Mouse (Mus musculus): ENCODE measurements at regions not wholly inside any gene's neighbourhood (a gene's known extent, or its start where the extent isn't known, plus 50 kb on each side); places are given as distances from the start of the nearest gene placed in this dataset.

DNA sequence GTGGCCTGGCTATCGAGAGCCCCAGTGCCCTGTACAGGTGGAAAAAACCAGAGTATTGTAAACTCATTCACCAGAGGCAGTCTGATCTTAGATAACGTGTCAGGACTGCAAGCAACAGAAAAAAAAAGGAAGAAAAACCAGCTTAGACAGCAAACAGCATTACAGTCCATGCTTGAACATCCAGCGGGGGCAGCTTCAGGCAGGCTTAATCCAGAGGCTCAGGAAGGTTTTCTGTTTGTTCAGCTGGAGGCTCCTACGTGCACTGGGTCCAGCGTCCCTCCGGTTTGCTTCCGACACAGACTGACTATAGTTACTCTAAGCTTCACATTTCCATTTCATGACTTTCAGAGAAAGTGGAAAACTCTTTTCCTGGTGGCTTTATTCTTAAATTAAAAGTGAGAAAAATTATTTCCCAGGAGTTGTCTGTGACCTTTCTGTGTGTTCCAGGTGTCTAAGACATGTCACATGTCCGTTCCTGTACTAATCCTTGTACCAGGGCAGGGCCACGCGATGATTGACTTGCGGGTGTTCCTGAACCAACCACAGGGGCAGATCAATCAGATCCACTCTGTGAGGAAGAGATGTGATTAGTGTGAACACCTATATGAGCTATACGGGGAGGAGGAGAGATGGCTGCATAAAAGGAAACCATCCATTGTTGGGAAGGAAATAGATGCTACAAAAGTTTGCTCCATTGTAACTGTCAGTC lies 144.4 kb upstream of the Fam241a start:
- ATAC-seq (ENCODE audit: insufficient number of reproducible peaks, low FRiP score) = no peak
- H3K9ac ChIP-seq = no peak overlapping the region
- peaks cover 3% of the 10 kb centered on the region; the same call in 1 of the 2 replicates for H3K4me1 ChIP-seq (replicated peaks)
- H3K27me3 ChIP-seq (replicated peaks) = no peaks in the 10 kb centered on the region
- no peak overlapping the region for H3K4me2 ChIP-seq
- no peak overlapping the region for H3K27ac ChIP-seq (ENCODE audit: poor library complexity, severe bottlenecking)
- no peak overlapping the region for H3K4me3 ChIP-seq
- no peaks in the 10 kb centered on the region for H3K36me3 ChIP-seq
- no peaks in the 10 kb centered on the region for H3K9me3 ChIP-seq (replicated peaks)
- WGBS = 52% methylated on average over 12 of the region's 12 CpGs

DNA sequence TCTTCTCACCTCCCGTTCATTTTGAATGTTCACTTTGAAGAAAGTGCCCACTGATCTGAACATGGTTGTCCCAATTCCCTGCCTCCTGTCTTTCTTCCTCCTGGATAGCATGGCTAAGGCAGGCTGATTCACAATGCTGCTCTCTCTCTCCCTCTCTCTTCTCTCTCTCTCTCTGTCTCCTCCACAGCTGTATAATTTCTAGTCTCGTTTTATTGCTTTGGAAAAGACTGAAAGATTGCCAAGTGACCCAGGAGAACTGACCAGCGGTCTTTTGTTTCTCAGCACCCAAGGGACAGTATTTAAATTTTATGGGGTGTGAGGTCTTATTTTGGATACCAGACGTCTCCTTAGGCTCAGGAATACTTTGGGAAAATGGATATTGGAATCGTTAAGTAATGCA lies 143.1 kb upstream of the Fam241a start:
- ATAC-seq (ENCODE audit: insufficient number of reproducible peaks, low FRiP score) = no peak
- H3K36me3 ChIP-seq = no peaks in the 10 kb centered on the region
- H3K9ac ChIP-seq = no peak overlapping the region
- no peaks in the 10 kb centered on the region for H3K9me3 ChIP-seq (replicated peaks)
- H3K4me1 ChIP-seq (replicated peaks) = peaks cover 3% of the 10 kb centered on the region; the same call in 1 of the 2 replicates
- 59% methylated on average over 5 of the region's 5 CpGs for WGBS
- H3K4me2 ChIP-seq = no peak overlapping the region
- H3K27ac ChIP-seq (ENCODE audit: poor library complexity, severe bottlenecking) = no peak overlapping the region
- no peaks in the 10 kb centered on the region for H3K27me3 ChIP-seq (replicated peaks)
- H3K4me3 ChIP-seq = no peak overlapping the region

DNA sequence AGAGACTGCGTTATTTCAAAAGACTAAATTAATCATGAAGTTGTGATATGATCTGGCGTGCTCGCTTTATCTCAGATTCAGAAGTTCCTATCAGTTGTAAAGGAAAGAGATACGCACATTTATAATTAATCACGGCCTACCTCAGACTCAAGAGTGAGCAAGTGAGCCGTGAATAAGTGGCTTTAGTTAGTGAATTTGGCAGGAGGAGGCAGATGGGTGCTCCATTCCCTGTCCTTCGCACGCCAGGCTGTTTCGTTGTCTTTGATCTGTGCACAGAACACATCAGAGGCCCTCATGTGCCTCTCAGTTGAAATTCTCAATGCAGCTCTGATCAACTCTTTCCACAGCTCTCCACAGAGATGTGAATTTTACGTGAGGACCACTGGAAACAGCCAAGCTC lies 140.4 kb upstream of the Fam241a start:
- Histone ChIP-seq H3K9ac (no peak overlapping the region), H3K27ac (ENCODE audit: poor library complexity, severe bottlenecking) (no peak overlapping the region), H3K9me3 (replicated peaks) (no peaks in the 10 kb centered on the region), H3K4me2 (no peak overlapping the region), H3K36me3 (no peaks in the 10 kb centered on the region), H3K4me1 (replicated peaks) (peaks cover 3% of the 10 kb centered on the region; the same call in 1 of the 2 replicates), H3K27me3 (replicated peaks) (no peaks in the 10 kb centered on the region), H3K4me3 (no peak overlapping the region)
- WGBS = 84% methylated on average over 10 of the region's 10 CpGs
- ATAC-seq (ENCODE audit: insufficient number of reproducible peaks, low FRiP score) = no peak

DNA sequence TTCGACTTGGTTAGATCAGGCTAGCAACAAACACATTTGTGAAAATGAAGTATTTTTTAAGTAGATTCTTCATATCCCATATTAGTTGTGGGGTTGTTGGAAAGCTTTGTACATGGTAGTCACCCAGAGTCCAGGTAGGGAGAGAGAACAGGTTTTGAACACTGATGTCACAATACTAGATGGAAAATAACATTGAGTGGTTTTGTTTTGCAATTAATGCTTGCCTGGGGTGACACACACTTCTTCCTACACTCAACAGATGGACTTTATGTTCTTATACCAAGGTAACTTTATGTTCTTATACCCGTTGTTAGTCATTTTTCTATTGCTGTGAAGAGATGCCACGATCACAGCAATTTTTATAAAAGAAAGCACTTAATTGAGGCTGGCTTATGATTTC lies 134.2 kb upstream of the Fam241a start:
- Histone ChIP-seq H3K27ac (ENCODE audit: poor library complexity, severe bottlenecking) (no peak overlapping the region), H3K4me1 (replicated peaks) (peaks cover 9% of the 10 kb centered on the region; the same call in 1 of the 2 replicates), H3K27me3 (replicated peaks) (no peaks in the 10 kb centered on the region), H3K4me3 (no peak overlapping the region), H3K4me2 (no peak overlapping the region), H3K36me3 (no peaks in the 10 kb centered on the region), H3K9ac (no peak overlapping the region), H3K9me3 (replicated peaks) (no peaks in the 10 kb centered on the region)
- no peak for ATAC-seq (ENCODE audit: insufficient number of reproducible peaks, low FRiP score)
- WGBS = 80% methylated on average over 3 of the region's 3 CpGs

DNA sequence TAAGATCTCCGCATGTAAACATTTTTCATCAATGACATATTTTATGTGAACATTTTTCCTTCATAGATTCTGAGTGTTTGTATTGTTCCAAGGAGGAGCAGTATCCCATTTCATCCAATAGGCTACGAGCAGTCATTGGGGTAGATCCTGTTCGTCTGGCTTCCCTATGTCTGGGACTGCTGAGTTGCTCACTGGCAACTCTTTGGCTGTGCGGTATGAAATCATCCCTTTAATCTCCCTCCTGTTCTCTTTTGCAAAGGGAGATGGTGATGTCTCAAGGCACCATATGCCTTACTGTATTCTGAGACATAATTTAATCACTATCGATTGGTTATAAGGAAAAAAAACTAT lies 133.4 kb upstream of the Fam241a start:
- WGBS = 86% methylated on average over 5 of the region's 5 CpGs
- no peak overlapping the region for H3K27ac ChIP-seq (ENCODE audit: poor library complexity, severe bottlenecking)
- H3K4me1 ChIP-seq (replicated peaks) = peaks cover 12% of the 10 kb centered on the region; the same call in 1 of the 2 replicates
- no peaks in the 10 kb centered on the region for H3K36me3 ChIP-seq
- H3K9me3 ChIP-seq (replicated peaks) = no peaks in the 10 kb centered on the region
- no peak overlapping the region for H3K4me3 ChIP-seq
- H3K27me3 ChIP-seq (replicated peaks) = no peaks in the 10 kb centered on the region
- no peak for ATAC-seq (ENCODE audit: insufficient number of reproducible peaks, low FRiP score)
- no peak overlapping the region for H3K9ac ChIP-seq
- no peak overlapping the region for H3K4me2 ChIP-seq

DNA sequence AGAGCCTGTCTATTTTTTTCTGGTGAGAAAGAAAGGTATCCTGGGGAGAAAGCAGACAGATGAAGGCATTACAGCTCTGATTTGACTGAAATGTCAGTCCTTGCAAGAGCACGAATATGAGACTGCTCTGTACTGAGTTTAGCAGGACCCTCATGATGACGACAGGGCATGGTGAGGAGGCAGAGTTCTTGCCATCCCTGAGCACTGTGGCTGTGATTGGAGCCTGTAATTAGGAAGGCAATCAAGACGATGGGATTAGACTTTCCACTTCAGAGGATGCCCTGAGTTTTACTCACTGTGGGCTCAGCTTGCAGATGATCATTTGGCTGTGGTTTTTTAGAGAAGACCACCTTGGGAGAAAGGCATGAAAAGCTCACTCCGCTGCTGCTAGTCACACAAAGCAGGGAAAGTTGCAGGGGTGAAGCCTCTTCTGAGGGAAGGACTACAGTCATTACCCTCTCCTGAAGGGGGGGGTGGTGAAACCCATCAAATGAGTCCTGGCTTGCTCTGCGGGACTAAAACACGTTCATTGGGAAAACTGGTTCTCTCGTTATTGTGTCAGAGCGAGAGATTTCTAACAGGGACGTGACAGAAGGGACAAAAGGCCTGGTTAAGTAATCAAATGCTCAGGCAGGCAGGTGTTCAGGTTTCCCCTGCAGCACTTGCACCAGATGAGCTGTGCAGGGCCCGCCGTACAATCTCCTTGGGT lies 132.9 kb upstream of the Fam241a start:
- H3K36me3 ChIP-seq = no peaks in the 10 kb centered on the region
- no peak overlapping the region for H3K27ac ChIP-seq (ENCODE audit: poor library complexity, severe bottlenecking)
- H3K4me1 ChIP-seq (replicated peaks) = peaks cover 15% of the 10 kb centered on the region; the same call in 1 of the 2 replicates
- H3K4me3 ChIP-seq = no peak overlapping the region
- 70% methylated on average over 11 of the region's 11 CpGs for WGBS
- H3K4me2 ChIP-seq = no peak overlapping the region
- no peaks in the 10 kb centered on the region for H3K9me3 ChIP-seq (replicated peaks)
- H3K9ac ChIP-seq = no peak overlapping the region
- H3K27me3 ChIP-seq (replicated peaks) = no peaks in the 10 kb centered on the region
- ATAC-seq (ENCODE audit: insufficient number of reproducible peaks, low FRiP score) = no peak

DNA sequence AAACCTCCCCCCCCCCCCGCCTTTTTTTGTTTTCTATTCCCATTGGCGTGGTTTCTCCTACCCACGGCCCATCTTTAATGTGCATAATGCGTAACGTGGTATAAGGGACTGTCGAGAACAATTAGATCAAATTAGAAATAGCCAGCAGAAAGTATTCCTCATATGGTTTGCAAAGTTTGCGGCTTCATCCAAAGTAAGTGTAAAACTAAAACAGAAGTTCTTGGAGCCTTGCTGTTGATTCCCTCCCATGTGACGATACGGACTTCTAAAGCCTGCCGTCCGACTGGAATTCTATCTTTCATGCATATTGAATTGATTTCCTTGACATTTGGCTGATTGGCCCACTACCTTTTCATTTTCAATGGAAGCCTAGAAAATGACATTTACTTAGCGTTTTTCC lies 128.7 kb upstream of the Fam241a start:
- no peaks in the 10 kb centered on the region for H3K27me3 ChIP-seq (replicated peaks)
- H3K4me1 ChIP-seq (replicated peaks) = peaks cover 15% of the 10 kb centered on the region; the same call in 1 of the 2 replicates
- H3K4me3 ChIP-seq = no peak overlapping the region
- no peak overlapping the region for H3K4me2 ChIP-seq
- ATAC-seq (ENCODE audit: insufficient number of reproducible peaks, low FRiP score) = no peak
- no peaks in the 10 kb centered on the region for H3K36me3 ChIP-seq
- no peak overlapping the region for H3K9ac ChIP-seq
- 85% methylated on average over 12 of the region's 12 CpGs for whole genome bisulfite sequencing
- no peak overlapping the region for H3K27ac ChIP-seq (ENCODE audit: poor library complexity, severe bottlenecking)
- H3K9me3 ChIP-seq (replicated peaks) = no peaks in the 10 kb centered on the region

DNA sequence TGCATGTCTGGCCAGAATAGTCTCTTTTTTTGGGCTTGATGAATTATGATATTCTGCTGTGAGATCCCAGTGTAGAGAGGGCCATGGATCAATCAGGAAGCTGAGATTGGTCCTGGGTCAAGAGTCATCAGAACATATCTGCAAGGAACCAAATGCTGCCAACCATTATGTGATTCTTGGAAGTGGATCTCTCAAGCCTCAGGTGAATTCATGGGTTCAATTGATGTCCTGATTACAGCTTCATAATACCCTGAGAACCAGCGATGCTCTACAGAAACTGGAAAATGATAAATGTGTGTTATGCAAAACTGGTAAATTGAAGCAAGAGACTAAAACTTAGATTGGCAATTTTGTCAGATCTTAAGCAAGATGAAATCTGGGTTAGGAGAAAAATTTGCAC lies 118.8 kb upstream of the Fam241a start:
- Histone ChIP-seq H3K27me3 (replicated peaks) (no peaks in the 10 kb centered on the region), H3K36me3 (no peaks in the 10 kb centered on the region), H3K4me2 (no peak overlapping the region), H3K9ac (no peak overlapping the region), H3K27ac (ENCODE audit: poor library complexity, severe bottlenecking) (no peak overlapping the region), H3K4me1 (replicated peaks) (no peaks in the 10 kb centered on the region), H3K9me3 (replicated peaks) (no peaks in the 10 kb centered on the region), H3K4me3 (no peak overlapping the region)
- WGBS = 80% methylated on average over 1 of the region's 1 CpGs
- no peak for ATAC-seq (ENCODE audit: insufficient number of reproducible peaks, low FRiP score)

DNA sequence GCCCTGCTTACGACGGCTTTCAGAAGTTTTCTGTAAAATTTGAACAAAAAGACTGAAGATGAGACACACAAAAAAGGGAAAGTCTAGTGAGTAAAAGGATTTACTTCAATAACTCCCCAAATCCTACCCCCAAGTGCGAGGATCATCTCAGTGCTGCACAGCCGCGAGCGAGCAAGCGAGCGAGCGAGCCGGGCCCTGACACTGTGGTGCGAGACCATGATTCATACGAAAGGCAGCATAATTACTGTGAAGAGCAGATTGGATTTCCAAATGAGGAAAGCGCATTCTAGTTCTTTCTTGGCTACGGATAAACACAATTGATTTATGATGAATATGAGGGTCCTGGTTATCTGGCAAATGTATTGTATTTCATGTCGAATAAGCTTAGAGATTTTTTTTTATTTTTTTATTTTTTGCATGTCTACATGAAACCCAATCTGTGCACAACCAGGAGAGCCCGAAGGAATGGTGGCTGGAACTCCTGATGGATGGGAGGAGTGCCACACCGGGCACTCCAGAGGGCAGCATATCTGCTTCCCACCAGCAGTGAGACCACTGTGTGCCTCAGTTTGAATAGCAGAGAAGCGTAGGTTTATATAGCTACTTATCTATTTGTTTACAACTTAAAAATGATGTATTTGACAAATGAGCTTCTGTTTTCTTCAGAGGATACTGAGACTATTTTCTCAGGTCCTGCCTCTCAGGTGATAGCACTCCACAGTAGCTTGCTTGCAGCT lies 106.9 kb upstream of the Fam241a start:
- no peaks in the 10 kb centered on the region for H3K4me1 ChIP-seq (replicated peaks)
- no peak overlapping the region for H3K4me3 ChIP-seq
- H3K36me3 ChIP-seq = no peaks in the 10 kb centered on the region
- H3K27me3 ChIP-seq (replicated peaks) = no peaks in the 10 kb centered on the region
- ATAC-seq (ENCODE audit: insufficient number of reproducible peaks, low FRiP score) = no peak
- 86% methylated on average over 18 of the region's 18 CpGs for WGBS
- no peak overlapping the region for H3K4me2 ChIP-seq
- H3K9me3 ChIP-seq (replicated peaks) = no peaks in the 10 kb centered on the region
- no peak overlapping the region for H3K27ac ChIP-seq (ENCODE audit: poor library complexity, severe bottlenecking)
- H3K9ac ChIP-seq = no peak overlapping the region

DNA sequence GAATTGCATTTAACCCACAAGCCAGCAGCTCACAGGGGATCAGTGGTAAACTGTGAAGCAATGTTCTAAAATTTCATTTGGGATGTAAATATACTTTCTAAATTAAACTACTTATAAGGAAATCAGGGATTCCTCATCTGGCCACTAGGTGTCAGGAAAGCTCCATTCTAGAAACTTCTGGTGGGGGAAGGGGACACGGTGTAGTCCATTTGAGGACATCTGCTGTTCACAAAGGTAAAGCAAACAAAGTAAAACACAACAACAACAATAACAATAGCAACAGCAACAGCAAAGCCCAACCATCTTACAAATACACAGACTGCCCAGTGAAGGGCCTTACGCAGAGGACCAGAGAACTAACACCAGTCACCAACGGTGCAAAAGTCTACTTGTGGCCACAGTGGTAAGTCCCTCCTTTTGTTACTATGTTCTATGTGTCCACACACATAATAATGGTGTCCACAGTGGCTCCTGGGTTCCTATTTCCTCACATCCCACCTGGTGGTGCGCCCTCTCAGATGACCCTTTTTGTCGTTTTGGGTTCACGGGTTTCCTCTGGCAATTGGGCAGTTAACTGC lies 105.9 kb upstream of the Fam241a start:
- Histone ChIP-seq H3K4me1 (replicated peaks) (no peaks in the 10 kb centered on the region), H3K27ac (ENCODE audit: poor library complexity, severe bottlenecking) (no peak overlapping the region), H3K4me3 (no peak overlapping the region), H3K27me3 (replicated peaks) (no peaks in the 10 kb centered on the region), H3K4me2 (no peak overlapping the region), H3K36me3 (no peaks in the 10 kb centered on the region), H3K9me3 (replicated peaks) (no peaks in the 10 kb centered on the region), H3K9ac (no peak overlapping the region)
- whole genome bisulfite sequencing = 78% methylated on average over 6 of the region's 6 CpGs
- ATAC-seq (ENCODE audit: insufficient number of reproducible peaks, low FRiP score) = no peak

DNA sequence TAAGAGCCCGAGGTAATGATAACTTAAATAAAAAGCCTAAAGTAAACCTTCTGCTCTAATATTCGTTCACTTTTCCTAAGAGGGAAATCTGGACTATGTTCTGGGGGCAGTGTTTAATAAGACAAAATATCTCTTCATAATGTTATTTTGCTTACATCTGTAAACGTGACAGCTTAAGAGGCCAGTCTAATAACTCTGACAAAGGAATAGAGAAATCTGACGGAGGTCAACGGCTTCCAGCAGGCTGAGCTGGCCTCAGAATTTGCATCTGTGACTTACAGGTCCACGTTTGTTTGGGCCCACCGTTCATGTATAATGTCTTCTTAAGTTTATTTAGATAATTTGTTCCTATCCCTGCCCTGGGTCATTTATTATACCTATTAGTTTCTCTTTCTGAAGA lies 99.6 kb upstream of the Fam241a start:
- Histone ChIP-seq H3K9ac (no peak overlapping the region), H3K4me1 (replicated peaks) (no peaks in the 10 kb centered on the region), H3K9me3 (replicated peaks) (no peaks in the 10 kb centered on the region), H3K27ac (ENCODE audit: poor library complexity, severe bottlenecking) (no peak overlapping the region), H3K4me2 (no peak overlapping the region), H3K27me3 (replicated peaks) (no peaks in the 10 kb centered on the region), H3K36me3 (no peaks in the 10 kb centered on the region), H3K4me3 (no peak overlapping the region)
- no peak for ATAC-seq (ENCODE audit: insufficient number of reproducible peaks, low FRiP score)
- 68% methylated on average over 7 of the region's 7 CpGs for WGBS

All from heart, embryonic 12.5 days (tissue).